Mouse (Mus musculus): ENCODE results near the gene Fbxl21. TPM values are rescaled to one million over a fixed set of nuclear protein-coding genes. Genes with fewer than 3 reads are reported as not detected.

Fbxl21 gene
- total RNA-seq, 1 experiment = 0.58 TPM

GRCm38 (mm10) chr13:56548401-56548800 is 26.1 kb downstream of the Fbxl21 start, which contains the start of gene Lect2:
TSS of gene Lect2 (minus strand) at chr13:56548502.
- Histone ChIP-seq H3K9ac (ENCODE audit: insufficient read depth, low read depth, low read length, poor library complexity, severe bottlenecking) (no peak within 1 kb of the TSS), H3K4me1 (ENCODE audit: control insufficient read depth in 2 of 2, insufficient read depth in 2 of 2, low read length in 2 of 2, poor library complexity in 1 of 2) (no peaks in the 10 kb centered on the region), H3K9me3 (ENCODE audit: control insufficient read depth, insufficient read depth, low read depth, low read length) (no peaks in the 10 kb centered on the region), H3K4me3 (ENCODE audit: insufficient read depth in 1 of 2, low read depth in 1 of 2, low read length in 2 of 2, poor library complexity in 1 of 2, severe bottlenecking in 1 of 2) (no peak within 1 kb of the TSS), H3K27ac (ENCODE audit: insufficient read depth, low read depth, low read length, poor library complexity, severe bottlenecking) (no peak within 1 kb of the TSS), H3K36me3 (ENCODE audit: control insufficient read depth, insufficient read depth, low read length, poor library complexity, severe bottlenecking) (no peaks in the 10 kb centered on the region)
- in situ Hi-C loops (cut with MboI; ENCODE audit: low sequenced_read_pairs in 2 of 2, unreplicated experiment in 2 of 2) = no loop called here
- TF ChIP-seq HCFC1 (IDR thresholded peaks at IDR 0.05; ENCODE audit: borderline replicate concordance, insufficient read depth, low read length) (no peak), ZC3H11A (IDR thresholded peaks at IDR 0.05; ENCODE audit: borderline replicate concordance, low read depth, low read length) (no peak), ZNF384 (IDR thresholded peaks at IDR 0.05; ENCODE audit: low read depth, low read length) (no peak), MAFK (IDR thresholded peaks at IDR 0.05; ENCODE audit: insufficient read depth, low read depth, low read length) (no peak), CHD2 (IDR thresholded peaks at IDR 0.05; ENCODE audit: low read depth, low read length) (no peak)
- DNase-seq (ENCODE audit: low read depth, low spot score) = no peak

GRCm38 (mm10) chr13:56549364-56549763 is 27.1 kb downstream of the Fbxl21 start:
- no peak for TF ChIP-seq CHD2 (IDR thresholded peaks at IDR 0.05; ENCODE audit: low read depth, low read length)
- TF ChIP-seq ZNF384 (IDR thresholded peaks at IDR 0.05; ENCODE audit: low read depth, low read length) = no peak
- TF ChIP-seq ZC3H11A (IDR thresholded peaks at IDR 0.05; ENCODE audit: borderline replicate concordance, low read depth, low read length) = no peak
- no peak for TF ChIP-seq MAFK (IDR thresholded peaks at IDR 0.05; ENCODE audit: insufficient read depth, low read depth, low read length)
- no peak for TF ChIP-seq HCFC1 (IDR thresholded peaks at IDR 0.05; ENCODE audit: borderline replicate concordance, insufficient read depth, low read length)
- no peak overlapping the region for H3K4me3 ChIP-seq (ENCODE audit: insufficient read depth in 1 of 2, low read depth in 1 of 2, low read length in 2 of 2, poor library complexity in 1 of 2, severe bottlenecking in 1 of 2)
- DNase-seq (ENCODE audit: low read depth, low spot score) = no peak
- no peaks in the 10 kb centered on the region for H3K36me3 ChIP-seq (ENCODE audit: control insufficient read depth, insufficient read depth, low read length, poor library complexity, severe bottlenecking)
- no peaks in the 10 kb centered on the region for H3K4me1 ChIP-seq (ENCODE audit: control insufficient read depth in 2 of 2, insufficient read depth in 2 of 2, low read length in 2 of 2, poor library complexity in 1 of 2)
- no peak overlapping the region for H3K27ac ChIP-seq (ENCODE audit: insufficient read depth, low read depth, low read length, poor library complexity, severe bottlenecking)
- H3K9ac ChIP-seq (ENCODE audit: insufficient read depth, low read depth, low read length, poor library complexity, severe bottlenecking) = no peak overlapping the region
- no peaks in the 10 kb centered on the region for H3K9me3 ChIP-seq (ENCODE audit: control insufficient read depth, insufficient read depth, low read depth, low read length)
- in situ Hi-C loops (cut with MboI; ENCODE audit: low sequenced_read_pairs in 2 of 2, unreplicated experiment in 2 of 2) = no loop called here

- Histone ChIP-seq H3K4me3 (ENCODE audit: insufficient read depth in 1 of 2, low read depth in 1 of 2, low read length in 2 of 2, poor library complexity in 1 of 2, severe bottlenecking in 1 of 2) (no peak overlapping the region), H3K9me3 (ENCODE audit: control insufficient read depth, insufficient read depth, low read depth, low read length) (no peaks in the 10 kb centered on the region), H3K36me3 (ENCODE audit: control insufficient read depth, insufficient read depth, low read length, poor library complexity, severe bottlenecking) (no peaks in the 10 kb centered on the region), H3K4me1 (ENCODE audit: control insufficient read depth in 2 of 2, insufficient read depth in 2 of 2, low read length in 2 of 2, poor library complexity in 1 of 2) (no peaks in the 10 kb centered on the region), H3K9ac (ENCODE audit: insufficient read depth, low read depth, low read length, poor library complexity, severe bottlenecking) (no peak overlapping the region), H3K27ac (ENCODE audit: insufficient read depth, low read depth, low read length, poor library complexity, severe bottlenecking) (no peak overlapping the region)
- in situ Hi-C loops (cut with MboI; ENCODE audit: low sequenced_read_pairs in 2 of 2, unreplicated experiment in 2 of 2) = no loop called here
- TF ChIP-seq ZC3H11A (IDR thresholded peaks at IDR 0.05; ENCODE audit: borderline replicate concordance, low read depth, low read length) (no peak), HCFC1 (IDR thresholded peaks at IDR 0.05; ENCODE audit: borderline replicate concordance, insufficient read depth, low read length) (no peak), ZNF384 (IDR thresholded peaks at IDR 0.05; ENCODE audit: low read depth, low read length) (no peak), MAFK (IDR thresholded peaks at IDR 0.05; ENCODE audit: insufficient read depth, low read depth, low read length) (no peak), CHD2 (IDR thresholded peaks at IDR 0.05; ENCODE audit: low read depth, low read length) (no peak)
- DNase-seq (ENCODE audit: low read depth, low spot score) = no peak
These were observed 28.3 kb downstream of the Fbxl21 start for GRCm38 (mm10) chr13:56550574-56550973.

GRCm38 (mm10) chr13:56551661-56552060 is 29.4 kb downstream of the Fbxl21 start:
- no peaks in the 10 kb centered on the region for H3K4me1 ChIP-seq (ENCODE audit: control insufficient read depth in 2 of 2, insufficient read depth in 2 of 2, low read length in 2 of 2, poor library complexity in 1 of 2)
- TF ChIP-seq MAFK (IDR thresholded peaks at IDR 0.05; ENCODE audit: insufficient read depth, low read depth, low read length) = no peak
- no peak for TF ChIP-seq ZC3H11A (IDR thresholded peaks at IDR 0.05; ENCODE audit: borderline replicate concordance, low read depth, low read length)
- TF ChIP-seq HCFC1 (IDR thresholded peaks at IDR 0.05; ENCODE audit: borderline replicate concordance, insufficient read depth, low read length) = no peak
- TF ChIP-seq CHD2 (IDR thresholded peaks at IDR 0.05; ENCODE audit: low read depth, low read length) = no peak
- TF ChIP-seq ZNF384 (IDR thresholded peaks at IDR 0.05; ENCODE audit: low read depth, low read length) = no peak
- no peak overlapping the region for H3K27ac ChIP-seq (ENCODE audit: insufficient read depth, low read depth, low read length, poor library complexity, severe bottlenecking)
- no peaks in the 10 kb centered on the region for H3K9me3 ChIP-seq (ENCODE audit: control insufficient read depth, insufficient read depth, low read depth, low read length)
- no peaks in the 10 kb centered on the region for H3K36me3 ChIP-seq (ENCODE audit: control insufficient read depth, insufficient read depth, low read length, poor library complexity, severe bottlenecking)
- no peak overlapping the region for H3K4me3 ChIP-seq (ENCODE audit: insufficient read depth in 1 of 2, low read depth in 1 of 2, low read length in 2 of 2, poor library complexity in 1 of 2, severe bottlenecking in 1 of 2)
- no peak overlapping the region for H3K9ac ChIP-seq (ENCODE audit: insufficient read depth, low read depth, low read length, poor library complexity, severe bottlenecking)
- in situ Hi-C loops (cut with MboI; ENCODE audit: low sequenced_read_pairs in 2 of 2, unreplicated experiment in 2 of 2) = no loop called here
- no peak for DNase-seq (ENCODE audit: low read depth, low spot score)

GRCm38 (mm10) chr13:56553923-56554322 is 31.7 kb downstream of the Fbxl21 start:
- no peak for TF ChIP-seq CHD2 (IDR thresholded peaks at IDR 0.05; ENCODE audit: low read depth, low read length)
- TF ChIP-seq ZNF384 (IDR thresholded peaks at IDR 0.05; ENCODE audit: low read depth, low read length) = no peak
- no peak for TF ChIP-seq ZC3H11A (IDR thresholded peaks at IDR 0.05; ENCODE audit: borderline replicate concordance, low read depth, low read length)
- no peak for TF ChIP-seq HCFC1 (IDR thresholded peaks at IDR 0.05; ENCODE audit: borderline replicate concordance, insufficient read depth, low read length)
- no peak for TF ChIP-seq MAFK (IDR thresholded peaks at IDR 0.05; ENCODE audit: insufficient read depth, low read depth, low read length)
- Histone ChIP-seq H3K4me3 (ENCODE audit: insufficient read depth in 1 of 2, low read depth in 1 of 2, low read length in 2 of 2, poor library complexity in 1 of 2, severe bottlenecking in 1 of 2) (no peak overlapping the region), H3K4me1 (ENCODE audit: control insufficient read depth in 2 of 2, insufficient read depth in 2 of 2, low read length in 2 of 2, poor library complexity in 1 of 2) (no peaks in the 10 kb centered on the region), H3K9me3 (ENCODE audit: control insufficient read depth, insufficient read depth, low read depth, low read length) (no peaks in the 10 kb centered on the region), H3K36me3 (ENCODE audit: control insufficient read depth, insufficient read depth, low read length, poor library complexity, severe bottlenecking) (no peaks in the 10 kb centered on the region), H3K27ac (ENCODE audit: insufficient read depth, low read depth, low read length, poor library complexity, severe bottlenecking) (no peak overlapping the region), H3K9ac (ENCODE audit: insufficient read depth, low read depth, low read length, poor library complexity, severe bottlenecking) (no peak overlapping the region)
- in situ Hi-C loops (cut with MboI; ENCODE audit: low sequenced_read_pairs in 2 of 2, unreplicated experiment in 2 of 2) = no loop called here
- DNase-seq (ENCODE audit: low read depth, low spot score) = no peak

Data from ES-E14 (cell line).